Mouse (Mus musculus): ENCODE results near the gene Gnptg.

Gene Gnptg

DNA sequence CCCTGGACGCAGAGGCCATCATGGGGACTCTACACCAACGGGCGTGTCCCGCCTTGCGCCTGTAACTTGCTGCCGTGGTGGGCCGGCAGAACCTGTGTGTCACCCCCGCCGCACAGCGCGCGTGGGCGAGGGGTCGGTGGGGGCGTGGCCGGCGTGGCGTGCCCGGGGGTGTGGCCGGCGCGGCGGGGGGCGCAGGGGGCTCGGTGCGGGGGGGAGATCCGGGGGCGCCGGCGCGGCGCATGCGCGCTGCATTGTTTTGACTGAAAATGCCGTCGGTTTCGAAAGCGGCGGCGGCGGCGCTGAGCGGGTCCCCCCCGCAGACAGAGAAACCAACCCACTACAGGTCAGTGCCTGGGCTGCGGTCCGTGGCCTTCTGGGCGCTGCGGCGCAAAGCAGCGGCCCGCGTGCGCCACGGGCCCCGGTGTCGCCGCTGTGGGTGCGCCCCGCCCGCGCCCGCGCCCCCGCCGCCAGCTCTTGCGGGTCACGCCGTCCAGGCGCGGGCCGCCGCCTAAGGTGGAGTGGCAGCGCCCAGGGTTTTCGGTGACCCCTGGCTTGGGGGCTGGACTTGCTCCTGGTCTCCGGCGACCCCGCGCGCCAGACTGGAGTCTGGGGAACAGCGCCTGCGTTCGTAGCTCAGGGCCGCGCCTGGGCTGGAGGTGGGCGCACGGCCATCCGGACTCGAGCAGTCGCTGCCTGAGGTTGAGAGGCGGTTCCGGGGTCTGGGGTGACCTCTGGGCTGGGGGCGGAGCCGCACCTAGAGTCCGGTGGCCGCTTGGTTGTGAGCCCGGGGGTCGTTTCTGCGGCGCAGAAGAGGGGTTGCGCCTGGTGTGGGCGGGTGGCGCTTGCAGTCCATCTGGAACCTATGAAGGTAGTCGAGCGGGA lies 51.5 kb downstream of the Gnptg start, which contains the start of gene Unkl:
Gene Unkl, plus strand, starts transcription at position 248 of the 882 bp plus-strand sequence.
- peak; percentile 55 for DNase-seq (ENCODE audit: low read depth, low spot score)

DNA sequence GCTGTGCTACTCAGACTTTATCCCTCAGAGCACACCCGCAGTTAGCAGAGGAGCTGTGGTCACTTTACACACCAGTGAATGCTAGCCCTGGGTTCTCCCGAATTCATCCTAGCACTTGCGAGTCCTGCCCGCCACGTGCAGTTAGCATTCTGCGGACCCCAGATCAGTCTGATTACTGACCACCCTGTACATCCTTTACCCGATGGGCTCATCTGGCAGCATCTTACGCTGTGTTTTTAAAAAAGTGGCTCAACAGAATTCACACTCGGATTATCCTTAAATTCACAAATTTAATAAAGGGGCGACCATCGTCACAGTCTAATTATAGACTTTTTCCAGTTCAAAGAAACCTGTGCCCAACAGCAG lies 52.2 kb downstream of the Gnptg start:
- DNase-seq (ENCODE audit: low read depth, low spot score) = no peak

- DNase-seq (ENCODE audit: low read depth, low spot score) = peak; percentile 35
Observed at GRCm38 (mm10) chr17:25184961-25185360, 55.0 kb downstream of the Gnptg start.

- DNase-seq (ENCODE audit: low read depth, low spot score) = peak; percentile 100
Observed at GRCm38 (mm10) chr17:25184129-25184691, 55.7 kb downstream of the Gnptg start, which contains the start of gene BC003965. TSS of gene BC003965 (plus strand) at chr17:25184554.

Measured in brain, adult 2 months (tissue).